Mouse (Mus musculus) CH12.LX (cell line): ENCODE measurements at regions not wholly inside any gene's neighbourhood (a gene's known extent, or its start where the extent isn't known, plus 50 kb on each side); places are given as distances from the start of the nearest gene placed in this dataset.
A peak's percentile ranks its signal among the peaks of the same experiment; 100 is the strongest.

ENCODE experiments used
- DNase-seq: peaks from one replicate; pipeline ENCODE4 v3.0.0-alpha.2; 2013; ENCODE audit errors: extremely low read depth
- H3K27ac ChIP-seq: 2 replicates; pipeline ENCODE4 v1.5.1; 2012; ENCODE audit warnings: low read depth, mild to moderate bottlenecking, control low read depth, moderate library complexity; ENCODE audit not compliant: insufficient read depth
- H3K27me3 ChIP-seq: replicated peaks from 2 replicates; pipeline ENCODE3; 2012; ENCODE audit warnings: inconsistent platforms
- H3K36me3 ChIP-seq, 2 experiments: replicated peaks in 1 of 2; 2 replicates each; pipeline versions ENCODE3 to v1.6.1; 2012; ENCODE audit warnings: inconsistent platforms in 1 of 2, low read length in 1 of 2, mild to moderate bottlenecking in 1 of 2, mixed read lengths in 1 of 2, moderate library complexity in 1 of 2; ENCODE audit not compliant: control insufficient read depth in 1 of 2, insufficient read depth in 1 of 2
- H3K4me1 ChIP-seq, 2 experiments: 2 replicates each; pipeline ENCODE4 v1.6.1; 2012; ENCODE audit warnings: inconsistent platforms in 1 of 2, moderate library complexity in 1 of 2; ENCODE audit not compliant: insufficient read depth in 2 of 2, control insufficient read depth in 1 of 2
- H3K4me2 ChIP-seq: 2 replicates; pipeline ENCODE4 v1.6.1; 2012; ENCODE audit warnings: low read depth, mild to moderate bottlenecking, control low read depth; ENCODE audit not compliant: poor library complexity, insufficient read depth, severe bottlenecking
- H3K4me3 ChIP-seq, 3 experiments: fragments of 150-350 bp in 1 of 3; sonication (generic) in 1 of 3; replicated peaks in 1 of 3; 2 replicates each; pipeline versions ENCODE3 to v1.5.1; 2011 to 2012; ENCODE audit warnings: low read depth in 2 of 3, low read length in 2 of 3, mild to moderate bottlenecking in 2 of 3, moderate library complexity in 2 of 3, control low read depth in 1 of 3, improper control_type of control experiment in 1 of 3, inconsistent platforms in 1 of 3, mixed read lengths in 1 of 3; ENCODE audit not compliant: poor library complexity in 1 of 3
- H3K79me2 ChIP-seq: replicated peaks from 2 replicates; pipeline ENCODE4 v1.6.1; 2012; ENCODE audit warnings: mild to moderate bottlenecking, moderate library complexity; ENCODE audit not compliant: control insufficient read depth, poor library complexity, insufficient read depth, severe bottlenecking; ENCODE audit errors: extremely low read depth
- H3K9ac ChIP-seq: 2 replicates; pipeline ENCODE4 v1.6.1; 2012; ENCODE audit warnings: low read depth, mild to moderate bottlenecking, control low read depth, moderate library complexity; ENCODE audit not compliant: insufficient read depth
- H3K9me3 ChIP-seq: replicated peaks from 2 replicates; pipeline ENCODE3; 2012; ENCODE audit warnings: low read length, inconsistent platforms, mixed read lengths
- CHD1 ChIP-seq: IDR thresholded peaks from 2 replicates; pipeline ENCODE4 v1.6.1; 2012; ENCODE audit warnings: low read depth, low read length, improper control_type of control experiment, inconsistent platforms
- E2F4 ChIP-seq: IDR thresholded peaks from 2 replicates; pipeline ENCODE4 v1.6.1; 2011; ENCODE audit warnings: low read depth, low read length, improper control_type of control experiment; ENCODE audit not compliant: insufficient replicate concordance
- ETS1 ChIP-seq: conservative IDR thresholded peaks from 2 replicates; pipeline ENCODE4 v1.6.1; 2012; ENCODE audit warnings: low read depth, mild to moderate bottlenecking, inconsistent platforms, low read length, improper control_type of control experiment, moderate library complexity
- GABPA ChIP-seq: IDR thresholded peaks from 2 replicates; pipeline ENCODE4 v1.6.1; 2012; ENCODE audit warnings: low read depth, low read length, improper control_type of control experiment, inconsistent platforms; ENCODE audit not compliant: insufficient replicate concordance
- HCFC1 ChIP-seq: IDR thresholded peaks from 2 replicates; pipeline ENCODE4 v1.6.1; 2012; ENCODE audit warnings: low read depth, mild to moderate bottlenecking, inconsistent platforms, low read length, improper control_type of control experiment
- JUND ChIP-seq: conservative IDR thresholded peaks from 2 replicates; pipeline ENCODE4 v1.6.1; 2011; ENCODE audit warnings: low read depth, low read length, improper control_type of control experiment
- KAT2A ChIP-seq: IDR thresholded peaks from 2 replicates; pipeline ENCODE4 v1.6.1; 2012; ENCODE audit warnings: low read length, improper control_type of control experiment, inconsistent platforms; ENCODE audit not compliant: insufficient replicate concordance
- MAX ChIP-seq: IDR thresholded peaks from 2 replicates; pipeline ENCODE4 v1.6.1; 2011; ENCODE audit warnings: low read length, improper control_type of control experiment
- MAZ ChIP-seq: IDR thresholded peaks from 2 replicates; pipeline ENCODE4 v1.6.1; 2012; ENCODE audit warnings: low read depth, mild to moderate bottlenecking, inconsistent platforms, low read length, improper control_type of control experiment, moderate library complexity
- MEF2A ChIP-seq: IDR thresholded peaks from 2 replicates; pipeline ENCODE4 v1.6.1; 2014; ENCODE audit warnings: low read depth, mild to moderate bottlenecking, inconsistent platforms, low read length, improper control_type of control experiment, borderline replicate concordance
- MXI1 ChIP-seq: IDR thresholded peaks from 2 replicates; pipeline ENCODE4 v1.6.1; 2011; ENCODE audit warnings: mild to moderate bottlenecking, low read depth, low read length, improper control_type of control experiment
- MYC ChIP-seq: IDR thresholded peaks from 2 replicates; pipeline ENCODE4 v1.6.1; 2011; ENCODE audit warnings: low read depth, mild to moderate bottlenecking, improper control_type of control experiment, low read length
- NELFE ChIP-seq: IDR thresholded peaks from 2 replicates; pipeline ENCODE4 v1.6.1; 2011; ENCODE audit warnings: low read depth, low read length, improper control_type of control experiment
- PAX5 ChIP-seq: IDR thresholded peaks from 2 replicates; pipeline ENCODE4 v1.6.1; 2012; ENCODE audit warnings: low read length, inconsistent platforms, mixed read lengths
- POLR2A ChIP-seq: IDR thresholded peaks from 2 replicates; pipeline ENCODE4 v1.6.1; 2011; ENCODE audit warnings: low read depth, mild to moderate bottlenecking, improper control_type of control experiment, low read length
- SIN3A ChIP-seq: IDR thresholded peaks from 2 replicates; pipeline ENCODE4 v1.6.1; 2012; ENCODE audit warnings: low read length, improper control_type of control experiment, inconsistent platforms
- UBTF ChIP-seq: IDR thresholded peaks from 2 replicates; pipeline ENCODE4 v1.6.1; 2012; ENCODE audit warnings: low read depth, mild to moderate bottlenecking, inconsistent platforms, low read length, improper control_type of control experiment, moderate library complexity
- USF2 ChIP-seq: conservative IDR thresholded peaks from 2 replicates; pipeline ENCODE4 v1.6.1; 2011; ENCODE audit warnings: low read depth, low read length, improper control_type of control experiment
- ZKSCAN1 ChIP-seq: IDR thresholded peaks from 2 replicates; pipeline ENCODE4 v1.6.1; 2012; ENCODE audit warnings: low read depth, inconsistent platforms, low read length, improper control_type of control experiment, borderline replicate concordance
- dilution Hi-C: fragments of 300-500 bp; cut with MboI; formaldehyde crosslinking; loops from 2 replicates; pipeline ENCODE4 v1.14.3; 2020; ENCODE audit warnings: low sequenced_read_pairs; ENCODE audit not compliant: extremely low pct_unique_long_range_greater_than_20kb, extremely low pct_ligation_motif_present
- in situ Hi-C: fragments of 300-500 bp; cut with MboI; formaldehyde crosslinking; loops from 3 replicates; pipeline ENCODE4 v1.14.3; 2019; ENCODE audit warnings: low sequenced_read_pairs, low pct_ligation_motif_present, low pct_unique_long_range_greater_than_20kb, mixed read lengths

- peaks cover 3% of the 10 kb centered on the region for H3K9me3 ChIP-seq
- no peak overlapping the region for H3K4me3 ChIP-seq
- no peaks in the 10 kb centered on the region for H3K79me2 ChIP-seq
- no peak overlapping the region for H3K4me2 ChIP-seq
- no peaks in the 10 kb centered on the region for H3K27me3 ChIP-seq
- no peaks in the 10 kb centered on the region for H3K36me3 ChIP-seq
- no peak overlapping the region for H3K9ac ChIP-seq
- in situ Hi-C loops (no loop called here), dilution Hi-C loops (no loop called here)
- no peak for DNase-seq
- H3K27ac ChIP-seq = no peak overlapping the region
- TF ChIP-seq MAZ (no peak), HCFC1 (no peak), GABPA (no peak), MAX (no peak), NELFE (no peak), E2F4 (no peak), UBTF (no peak), MYC (no peak), ZKSCAN1 (no peak), ETS1 (no peak), MXI1 (no peak), POLR2A (no peak), JUND (no peak), SIN3A (no peak), PAX5 (no peak), KAT2A (no peak), CHD1 (no peak)
- H3K4me1 ChIP-seq = peaks cover 0 to 16% of the 10 kb centered on the region in 2 experiments; a peak in 2 of 4 replicates
Measured at GRCm38 (mm10) chr12:97361804-97362203, 897.5 kb downstream of the Galc start.

GRCm38 (mm10) chr12:97360656-97361055 is 898.6 kb downstream of the Galc start:
- H3K4me2 ChIP-seq = no peak overlapping the region
- peaks cover 0 to 16% of the 10 kb centered on the region in 2 experiments; a peak in 2 of 4 replicates for H3K4me1 ChIP-seq
- peak; percentile 44 for DNase-seq
- no peaks in the 10 kb centered on the region for H3K36me3 ChIP-seq
- dilution Hi-C loops = no loop called here
- H3K4me3 ChIP-seq = no peak overlapping the region
- TF ChIP-seq MEF2A = no peak
- no peak for TF ChIP-seq USF2
- no peak for TF ChIP-seq GABPA
- TF ChIP-seq NELFE = no peak
- peak; percentile 42; the same call in 1 of the 2 replicates for TF ChIP-seq ETS1
- no peak for TF ChIP-seq KAT2A
- TF ChIP-seq, all 38 proteins: peak for 1
- Histone ChIP-seq H3K27me3 (no peaks in the 10 kb centered on the region), H3K9ac (no peak overlapping the region), H3K27ac (no peak overlapping the region), H3K9me3 (peaks cover 3% of the 10 kb centered on the region), H3K79me2 (no peaks in the 10 kb centered on the region)
- in situ Hi-C loops = no loop called here
